Mouse (Mus musculus): ENCODE measurements around the gene Teddm2. TPM values are rescaled to one million over a fixed set of nuclear protein-coding genes. Genes with fewer than 3 reads are reported as not detected.

The Teddm2 gene
- polyA plus RNA-seq, 1 experiment: 0.08 TPM

DNA sequence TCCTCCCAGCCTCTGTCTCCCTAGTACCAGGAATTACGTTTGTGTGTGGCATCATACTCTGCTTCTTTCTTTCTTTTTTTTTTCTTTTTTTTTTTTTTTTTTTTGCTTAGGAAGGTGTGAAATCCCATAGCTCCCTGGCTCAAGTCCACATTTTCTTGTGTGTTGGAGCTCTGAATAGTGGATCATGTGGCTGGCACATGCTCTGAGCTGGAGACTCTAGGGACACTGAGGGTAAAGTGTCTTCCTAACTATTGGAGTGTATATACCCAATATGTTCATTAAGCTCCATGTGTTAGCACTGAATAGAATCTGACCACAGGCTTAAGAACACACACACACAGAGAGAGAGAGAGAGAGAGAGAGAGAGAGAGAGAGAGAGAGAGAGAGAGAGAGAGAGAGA lies 33.7 kb upstream of the Teddm2 start:
- H3K4me1 ChIP-seq (ENCODE audit: control insufficient read depth, insufficient read depth, insufficient read length, low read length): no peaks in the 10 kb centered on the region
- no peak for TF ChIP-seq CTCF (IDR thresholded peaks at IDR 0.05; ENCODE audit: extremely low read depth, insufficient read length, insufficient replicate concordance, low read depth, low read length)
- no peak for TF ChIP-seq POLR2A (IDR thresholded peaks at IDR 0.05; ENCODE audit: low read depth, low read length)
- H3K27ac ChIP-seq (ENCODE audit: insufficient read depth, low read depth, low read length): no peak overlapping the region
- WGBS: 89% methylated on average over 1 of the region's 1 CpGs
- no peaks in the 10 kb centered on the region for H3K27me3 ChIP-seq (ENCODE audit: control insufficient read depth, insufficient read depth, low read length)
- no peaks in the 10 kb centered on the region for H3K36me3 ChIP-seq (ENCODE audit: control insufficient read depth, insufficient read depth, low read length)
- H3K4me3 ChIP-seq (ENCODE audit: low read depth, low read length): no peak overlapping the region

DNA sequence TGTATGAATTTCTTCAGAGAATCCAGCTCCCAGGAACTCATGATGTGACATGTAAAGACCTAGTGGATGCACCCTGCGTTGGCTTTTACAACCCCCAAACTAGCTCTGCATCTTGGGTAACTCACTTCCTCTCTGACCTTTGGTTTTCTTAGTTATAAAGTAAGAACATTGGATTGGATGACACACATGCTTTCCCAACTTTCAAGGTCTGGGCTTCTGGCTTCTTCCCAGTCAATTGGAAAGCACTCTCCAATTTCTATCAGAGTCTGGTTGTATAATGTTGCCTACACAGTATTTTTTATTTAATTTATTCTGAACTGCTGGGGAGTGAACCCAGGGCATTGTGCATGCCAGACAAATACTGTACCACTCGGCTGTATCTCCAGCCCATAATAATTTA lies 30.4 kb upstream of the Teddm2 start:
- Histone ChIP-seq H3K27ac (ENCODE audit: insufficient read depth, low read depth, low read length) (no peak overlapping the region), H3K4me3 (ENCODE audit: low read depth, low read length) (no peak overlapping the region), H3K4me1 (ENCODE audit: control insufficient read depth, insufficient read depth, insufficient read length, low read length) (no peaks in the 10 kb centered on the region), H3K36me3 (ENCODE audit: control insufficient read depth, insufficient read depth, low read length) (no peaks in the 10 kb centered on the region), H3K27me3 (ENCODE audit: control insufficient read depth, insufficient read depth, low read length) (no peaks in the 10 kb centered on the region)
- TF ChIP-seq CTCF (IDR thresholded peaks at IDR 0.05; ENCODE audit: extremely low read depth, insufficient read length, insufficient replicate concordance, low read depth, low read length) (no peak), POLR2A (IDR thresholded peaks at IDR 0.05; ENCODE audit: low read depth, low read length) (no peak)
- WGBS: 53% methylated on average over 2 of the region's 2 CpGs

DNA sequence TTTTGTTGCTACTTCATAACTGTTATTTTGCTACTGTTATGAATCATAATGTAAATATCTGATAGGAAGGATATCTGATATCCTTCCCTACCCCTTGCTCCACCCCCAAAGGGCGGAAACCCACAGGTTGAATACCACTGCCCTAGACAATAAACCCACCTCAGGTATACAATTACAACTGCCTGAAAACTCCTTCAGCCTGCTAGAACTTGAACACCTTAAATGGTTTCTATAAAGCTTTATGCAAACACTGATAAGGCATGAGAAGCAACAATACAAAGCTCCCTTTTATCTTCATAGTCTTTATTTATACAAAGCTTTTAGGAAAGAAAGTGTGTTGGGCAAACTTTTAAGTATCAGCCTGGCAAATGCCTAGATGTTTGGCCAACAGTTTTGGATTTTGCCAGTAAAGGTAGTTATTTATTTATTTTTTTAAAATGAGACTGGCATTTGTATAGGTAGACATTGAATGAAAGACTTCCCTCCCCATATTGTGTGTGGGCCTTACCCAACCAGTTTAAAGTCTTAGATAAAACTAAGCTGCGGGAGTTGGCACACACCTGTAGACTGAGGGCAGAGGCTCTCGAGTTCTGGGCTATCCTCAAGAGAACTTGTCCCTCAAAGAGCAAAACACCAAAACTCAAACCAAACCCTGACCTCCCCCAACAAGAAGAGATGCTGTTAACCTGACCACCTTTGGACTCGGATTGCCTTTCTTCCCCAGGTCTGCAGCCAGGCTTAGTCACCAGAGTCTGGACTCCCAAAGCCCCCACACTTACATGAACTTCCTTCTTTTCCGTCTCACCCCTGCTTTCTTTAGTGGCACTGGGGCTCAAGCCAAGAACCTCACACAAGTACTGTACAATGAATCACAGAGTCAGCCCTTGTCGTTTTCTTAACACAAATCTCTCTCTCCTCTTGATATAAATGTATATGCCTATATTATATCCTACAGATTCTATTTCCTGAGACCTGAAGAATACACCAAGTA lies 24.7 kb upstream of the Teddm2 start:
- 28% methylated on average over 6 of the region's 6 CpGs for WGBS
- Histone ChIP-seq H3K36me3 (ENCODE audit: control insufficient read depth, insufficient read depth, low read length) (no peaks in the 10 kb centered on the region), H3K27me3 (ENCODE audit: control insufficient read depth, insufficient read depth, low read length) (no peaks in the 10 kb centered on the region), H3K27ac (ENCODE audit: insufficient read depth, low read depth, low read length) (no peak overlapping the region), H3K4me1 (ENCODE audit: control insufficient read depth, insufficient read depth, insufficient read length, low read length) (0 out of 2 replicates have a peak, but pooled peaks cover 2% of the 10 kb centered on the region), H3K4me3 (ENCODE audit: low read depth, low read length) (no peak overlapping the region)
- TF ChIP-seq POLR2A (IDR thresholded peaks at IDR 0.05; ENCODE audit: low read depth, low read length): no peak
- TF ChIP-seq CTCF (IDR thresholded peaks at IDR 0.05; ENCODE audit: extremely low read depth, insufficient read length, insufficient replicate concordance, low read depth, low read length): no peak

DNA sequence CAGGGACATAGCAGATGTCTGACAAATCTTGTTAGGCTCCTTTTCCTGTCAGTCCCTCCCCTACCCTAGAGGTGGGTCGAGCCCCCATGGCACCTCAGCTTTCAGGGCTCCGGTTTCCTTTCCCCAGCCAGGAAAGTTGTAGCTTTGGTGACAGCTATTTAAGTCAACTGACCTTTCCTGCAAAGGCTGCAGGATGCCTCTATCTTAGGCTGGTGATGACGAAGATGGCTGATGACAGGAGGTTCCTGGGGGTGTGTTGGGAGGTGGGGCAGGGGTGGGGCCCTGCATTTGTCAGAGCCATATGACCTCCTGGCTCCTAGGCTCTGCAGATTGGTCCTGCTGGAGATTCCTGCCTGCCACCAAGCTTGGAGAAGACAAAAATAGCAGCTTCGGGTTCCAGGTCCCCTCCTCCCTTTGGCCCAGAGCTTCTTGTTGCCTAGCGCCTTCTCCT lies 22.6 kb upstream of the Teddm2 start:
- H3K4me3 ChIP-seq (ENCODE audit: low read depth, low read length): no peak overlapping the region
- 65% methylated on average over 5 of the region's 5 CpGs for WGBS
- peaks cover 2% of the 10 kb centered on the region; the same call in 1 of the 2 replicates for H3K4me1 ChIP-seq (ENCODE audit: control insufficient read depth, insufficient read depth, insufficient read length, low read length)
- no peak overlapping the region for H3K27ac ChIP-seq (ENCODE audit: insufficient read depth, low read depth, low read length)
- no peaks in the 10 kb centered on the region for H3K27me3 ChIP-seq (ENCODE audit: control insufficient read depth, insufficient read depth, low read length)
- H3K36me3 ChIP-seq (ENCODE audit: control insufficient read depth, insufficient read depth, low read length): no peaks in the 10 kb centered on the region
- TF ChIP-seq POLR2A (IDR thresholded peaks at IDR 0.05; ENCODE audit: low read depth, low read length) (no peak), CTCF (IDR thresholded peaks at IDR 0.05; ENCODE audit: extremely low read depth, insufficient read length, insufficient replicate concordance, low read depth, low read length) (no peak)

DNA sequence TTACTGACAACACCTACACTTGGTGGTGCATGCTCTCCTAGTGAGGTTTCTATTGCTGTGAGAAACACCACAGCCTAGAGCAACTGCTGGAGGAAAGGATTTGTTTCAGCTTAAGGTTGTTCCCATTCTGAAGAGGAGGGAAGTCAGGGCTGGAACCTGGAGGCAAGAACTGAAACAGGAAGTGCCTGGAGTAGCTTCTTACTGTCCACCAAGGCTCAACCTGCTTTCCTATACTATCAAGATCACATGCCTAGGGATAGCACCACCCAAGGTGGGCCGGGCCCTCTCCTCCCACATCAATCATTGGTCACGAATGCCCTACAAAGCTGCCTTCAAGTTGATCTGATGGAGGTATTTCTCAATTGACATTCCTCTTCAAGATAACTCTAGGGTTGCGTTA lies 21.6 kb upstream of the Teddm2 start:
- Histone ChIP-seq H3K27ac (ENCODE audit: insufficient read depth, low read depth, low read length) (no peak overlapping the region), H3K27me3 (ENCODE audit: control insufficient read depth, insufficient read depth, low read length) (no peaks in the 10 kb centered on the region), H3K4me3 (ENCODE audit: low read depth, low read length) (no peak overlapping the region), H3K4me1 (ENCODE audit: control insufficient read depth, insufficient read depth, insufficient read length, low read length) (peaks cover 2% of the 10 kb centered on the region; the same call in 1 of the 2 replicates), H3K36me3 (ENCODE audit: control insufficient read depth, insufficient read depth, low read length) (no peaks in the 10 kb centered on the region)
- TF ChIP-seq POLR2A (IDR thresholded peaks at IDR 0.05; ENCODE audit: low read depth, low read length) (no peak), CTCF (IDR thresholded peaks at IDR 0.05; ENCODE audit: extremely low read depth, insufficient read length, insufficient replicate concordance, low read depth, low read length) (no peak)
- WGBS: 97% methylated on average over 3 of the region's 3 CpGs

DNA sequence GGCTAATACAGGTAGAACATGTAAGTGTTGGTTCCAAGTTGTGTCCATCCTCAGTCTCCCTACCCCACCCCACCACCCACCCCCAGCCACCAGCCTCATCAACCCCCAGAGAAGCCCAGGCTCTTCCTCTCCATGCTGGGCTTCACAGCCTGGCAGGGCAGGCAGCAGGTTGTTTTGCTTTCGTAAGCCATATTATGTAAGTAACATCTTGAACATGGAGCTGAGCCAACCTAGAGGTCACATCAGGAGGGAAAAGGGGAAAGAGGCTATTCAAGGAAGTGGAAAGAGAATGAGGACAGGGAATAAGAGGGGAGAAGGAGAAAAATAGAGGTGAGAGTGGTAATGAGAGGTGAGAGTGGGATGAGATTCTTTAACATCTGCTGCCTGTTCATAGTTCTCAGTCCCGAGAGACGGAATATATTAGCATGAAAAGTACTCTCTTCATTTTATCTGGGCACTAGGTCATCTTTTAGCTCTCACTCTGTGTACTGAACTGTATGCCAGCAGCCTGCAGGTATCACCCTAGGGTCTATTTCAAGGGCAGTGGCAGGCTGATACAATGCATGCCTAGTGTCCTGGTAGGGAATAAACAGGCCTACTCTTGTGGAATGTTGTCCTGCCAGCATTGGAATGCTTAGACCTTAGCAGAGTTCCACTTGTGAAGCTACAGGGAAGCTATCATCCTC lies 18.6 kb upstream of the Teddm2 start:
- no peak for TF ChIP-seq POLR2A (IDR thresholded peaks at IDR 0.05; ENCODE audit: low read depth, low read length)
- no peak for TF ChIP-seq CTCF (IDR thresholded peaks at IDR 0.05; ENCODE audit: extremely low read depth, insufficient read length, insufficient replicate concordance, low read depth, low read length)
- H3K4me3 ChIP-seq (ENCODE audit: low read depth, low read length): no peak overlapping the region
- peaks cover 2% of the 10 kb centered on the region; the same call in 1 of the 2 replicates for H3K4me1 ChIP-seq (ENCODE audit: control insufficient read depth, insufficient read depth, insufficient read length, low read length)
- 62% methylated on average over 3 of the region's 3 CpGs for WGBS
- no peaks in the 10 kb centered on the region for H3K27me3 ChIP-seq (ENCODE audit: control insufficient read depth, insufficient read depth, low read length)
- no peaks in the 10 kb centered on the region for H3K36me3 ChIP-seq (ENCODE audit: control insufficient read depth, insufficient read depth, low read length)
- no peak overlapping the region for H3K27ac ChIP-seq (ENCODE audit: insufficient read depth, low read depth, low read length)

- 77% methylated on average over 3 of the region's 3 CpGs for WGBS
- H3K4me3 ChIP-seq (ENCODE audit: low read depth, low read length): no peak overlapping the region
- H3K4me1 ChIP-seq (ENCODE audit: control insufficient read depth, insufficient read depth, insufficient read length, low read length): peaks cover 9% of the 10 kb centered on the region; the same call in 1 of the 2 replicates
- no peaks in the 10 kb centered on the region for H3K36me3 ChIP-seq (ENCODE audit: control insufficient read depth, insufficient read depth, low read length)
- no peak for TF ChIP-seq POLR2A (IDR thresholded peaks at IDR 0.05; ENCODE audit: low read depth, low read length)
- TF ChIP-seq CTCF (IDR thresholded peaks at IDR 0.05; ENCODE audit: extremely low read depth, insufficient read length, insufficient replicate concordance, low read depth, low read length): no peak
- H3K27ac ChIP-seq (ENCODE audit: insufficient read depth, low read depth, low read length): no peak overlapping the region
- no peaks in the 10 kb centered on the region for H3K27me3 ChIP-seq (ENCODE audit: control insufficient read depth, insufficient read depth, low read length)
Observed at GRCm38 (mm10) chr1:153913869-153914268, 13.8 kb upstream of the Teddm2 start.

Data from small intestine, adult 2 months (tissue).